Mouse (Mus musculus): Measurements from ENCODE around the gene Cox19. TPM values are rescaled to one million over a fixed set of nuclear protein-coding genes. Genes with fewer than 3 reads are reported as not detected.
A peak's percentile ranks its signal among the peaks of the same experiment; 100 is the strongest.

Cox19 gene
- polyA plus RNA-seq, 1 experiment from 2014 or later = 106 TPM

GRCm38 (mm10) chr5:139370336-139370735 lies 19.1 kb upstream of the Cox19 start:
- Histone ChIP-seq H3K9me3 (ENCODE audit: low read depth, low read length) (no peaks in the 10 kb centered on the region), H3K4me1 (ENCODE audit: insufficient read depth) (peaks cover 12% of the 10 kb centered on the region), H3K4me2 (peak overlapping the region; percentile 95; the same call in 1 of the 2 replicates), H3K36me3 (ENCODE audit: insufficient read depth) (no peaks in the 10 kb centered on the region), H3K9ac (no peak overlapping the region), H3K27ac (ENCODE audit: low read depth) (no peak overlapping the region), H3K27me3 (ENCODE audit: insufficient read depth, low read length) (no peaks in the 10 kb centered on the region), H3K4me3 (ENCODE audit: low read depth, low read length) (no peak overlapping the region)
- DNase-seq (no peak), ATAC-seq (ENCODE audit: insufficient read depth) (no peak)
- no peak for TF ChIP-seq CTCF (IDR thresholded peaks at IDR 0.05; ENCODE audit: low read depth)
- 83% methylated on average over 6 of the region's 6 CpGs for WGBS

GRCm38 (mm10) chr5:139368638-139369320 lies 17.6 kb upstream of the Cox19 start:
- TF ChIP-seq CTCF (IDR thresholded peaks at IDR 0.05; ENCODE audit: low read depth) = no peak
- ATAC-seq (ENCODE audit: insufficient read depth) (no peak), DNase-seq (no peak)
- Histone ChIP-seq H3K9ac (no peak overlapping the region), H3K4me3 (ENCODE audit: low read depth, low read length) (no peak overlapping the region), H3K4me2 (no peak overlapping the region), H3K4me1 (ENCODE audit: insufficient read depth) (peaks cover 17% of the 10 kb centered on the region), H3K36me3 (ENCODE audit: insufficient read depth) (0 out of 2 replicates have a peak, but pooled peaks cover 1% of the 10 kb centered on the region), H3K27ac (ENCODE audit: low read depth) (no peak overlapping the region), H3K9me3 (ENCODE audit: low read depth, low read length) (no peaks in the 10 kb centered on the region), H3K27me3 (ENCODE audit: insufficient read depth, low read length) (no peaks in the 10 kb centered on the region)
- 85% methylated on average over 11 of the region's 11 CpGs for WGBS

GRCm38 (mm10) chr5:139367884-139368458 lies 16.8 kb upstream of the Cox19 start:
- DNase-seq (no peak), ATAC-seq (ENCODE audit: insufficient read depth) (no peak)
- H3K9me3 ChIP-seq (ENCODE audit: low read depth, low read length) = no peaks in the 10 kb centered on the region
- no peak overlapping the region for H3K27ac ChIP-seq (ENCODE audit: low read depth)
- H3K27me3 ChIP-seq (ENCODE audit: insufficient read depth, low read length) = no peaks in the 10 kb centered on the region
- no peak overlapping the region for H3K4me2 ChIP-seq
- 89% methylated on average over 4 of the region's 4 CpGs for WGBS
- no peak for TF ChIP-seq CTCF (IDR thresholded peaks at IDR 0.05; ENCODE audit: low read depth)
- H3K36me3 ChIP-seq (ENCODE audit: insufficient read depth) = peaks cover 5% of the 10 kb centered on the region; the same call in 1 of the 2 replicates
- H3K9ac ChIP-seq = no peak overlapping the region
- no peak overlapping the region for H3K4me3 ChIP-seq (ENCODE audit: low read depth, low read length)
- H3K4me1 ChIP-seq (ENCODE audit: insufficient read depth) = peaks cover 17% of the 10 kb centered on the region

DNA sequence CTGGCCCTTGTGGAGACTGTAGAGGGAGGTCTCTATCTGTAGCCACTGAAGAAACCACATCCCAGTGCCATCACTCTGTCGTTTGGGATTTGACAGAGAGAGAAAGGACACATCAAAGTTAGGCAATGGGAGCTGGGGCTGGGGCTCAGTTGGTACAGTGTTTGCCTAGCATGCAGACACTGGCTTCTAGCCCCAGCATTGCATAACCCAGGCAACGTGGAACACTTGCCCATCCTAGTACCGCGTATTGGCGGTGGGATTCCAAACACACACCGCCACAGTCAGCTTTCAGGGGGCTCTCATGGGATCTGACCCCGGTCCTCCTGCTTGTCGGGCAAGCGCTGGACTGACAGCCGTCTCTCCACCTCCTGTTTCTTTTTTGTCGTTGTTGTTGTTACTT lies 15.3 kb upstream of the Cox19 start:
- 70% methylated on average over 11 of the region's 11 CpGs for WGBS
- TF ChIP-seq CTCF (IDR thresholded peaks at IDR 0.05; ENCODE audit: low read depth) = no peak
- no peak for ATAC-seq (ENCODE audit: insufficient read depth)
- Histone ChIP-seq H3K9me3 (ENCODE audit: low read depth, low read length) (no peaks in the 10 kb centered on the region), H3K36me3 (ENCODE audit: insufficient read depth) (peaks cover 5% of the 10 kb centered on the region; the same call in 1 of the 2 replicates), H3K4me3 (ENCODE audit: low read depth, low read length) (no peak overlapping the region), H3K27ac (ENCODE audit: low read depth) (no peak overlapping the region), H3K9ac (no peak overlapping the region), H3K4me1 (ENCODE audit: insufficient read depth) (peaks cover 14% of the 10 kb centered on the region), H3K4me2 (no peak overlapping the region), H3K27me3 (ENCODE audit: insufficient read depth, low read length) (no peaks in the 10 kb centered on the region)
- no peak for DNase-seq

GRCm38 (mm10) chr5:139365827-139366226 lies 14.6 kb upstream of the Cox19 start:
- no peaks in the 10 kb centered on the region for H3K27me3 ChIP-seq (ENCODE audit: insufficient read depth, low read length)
- no peak overlapping the region for H3K9ac ChIP-seq
- no peak for TF ChIP-seq CTCF (IDR thresholded peaks at IDR 0.05; ENCODE audit: low read depth)
- no peaks in the 10 kb centered on the region for H3K9me3 ChIP-seq (ENCODE audit: low read depth, low read length)
- peaks cover 7% of the 10 kb centered on the region for H3K4me1 ChIP-seq (ENCODE audit: insufficient read depth)
- peaks cover 5% of the 10 kb centered on the region; the same call in 1 of the 2 replicates for H3K36me3 ChIP-seq (ENCODE audit: insufficient read depth)
- DNase-seq = no peak
- no peak for ATAC-seq (ENCODE audit: insufficient read depth)
- WGBS = 50% methylated on average over 1 of the region's 1 CpGs
- no peak overlapping the region for H3K27ac ChIP-seq (ENCODE audit: low read depth)
- no peak overlapping the region for H3K4me3 ChIP-seq (ENCODE audit: low read depth, low read length)
- no peak overlapping the region for H3K4me2 ChIP-seq

GRCm38 (mm10) chr5:139364911-139365571 lies 13.8 kb upstream of the Cox19 start:
- Histone ChIP-seq H3K9ac (no peak overlapping the region; the same call in 1 of the 2 replicates), H3K36me3 (ENCODE audit: insufficient read depth) (peaks cover 5% of the 10 kb centered on the region; the same call in 1 of the 2 replicates), H3K27me3 (ENCODE audit: insufficient read depth, low read length) (no peaks in the 10 kb centered on the region), H3K4me3 (ENCODE audit: low read depth, low read length) (no peak overlapping the region), H3K4me1 (ENCODE audit: insufficient read depth) (peaks cover 6% of the 10 kb centered on the region; the same call in 1 of the 2 replicates), H3K4me2 (peak overlapping the region; percentile 35), H3K27ac (ENCODE audit: low read depth) (peak overlapping the region; percentile 42; the same call in 1 of the 2 replicates), H3K9me3 (ENCODE audit: low read depth, low read length) (no peaks in the 10 kb centered on the region)
- WGBS = 28% methylated on average over 5 of the region's 5 CpGs
- DNase-seq = no peak
- TF ChIP-seq CTCF (IDR thresholded peaks at IDR 0.05; ENCODE audit: low read depth) = no peak
- peak; percentile 45; the same call in 1 of the 2 replicates for ATAC-seq (ENCODE audit: insufficient read depth)

All from lung, embryonic 14.5 days (tissue).